Comparison of ENCODE assay signal across 20 mouse cellular contexts in genomic region chr10:44499897-44500519, GRCm38 (mm10). TPM values are rescaled to one million over a fixed set of nuclear protein-coding genes. Genes with fewer than 3 reads are reported as not detected.
A peak's percentile ranks its signal among the peaks of the same experiment; 100 is the strongest.
DNase-seq lines count a peak whose midpoint lies in the region; ATAC-seq and TF ChIP-seq lines count a peak whose summit lies in the region.
"Had no signal": no experiment of that assay in that cellular context is flagged by ENCODE, and none has a peak within 500 bp of the region (broad histone marks: within the 10 kb centered on the region; RNA-seq: fewer than 3 reads in every experiment).

No protein-coding gene starts in this region.

- no peak for ATAC-seq in kidney, embryonic 16.5 days (ENCODE audit: low FRiP score, low TSS enrichment)
- peak; percentile 31; the same call in 1 of the 2 replicates for ATAC-seq in intestine, embryonic 16.5 days
- no peak for ATAC-seq in hindbrain, embryonic 13.5 days (ENCODE audit: low FRiP score)
- ATAC-seq: activated CD4-positive, CD25-positive, alpha-beta regulatory T cell, adult 4 months; Patski had no signal

- H3K27ac ChIP-seq in kidney, embryonic 16.5 days (ENCODE audit: low read length) = no peak overlapping the region
- no peak overlapping the region for H3K27ac ChIP-seq in CH12.LX (ENCODE audit: insufficient read depth, low read depth)
- H3K27ac ChIP-seq in intestine, embryonic 16.5 days (ENCODE audit: low read length) = peak overlapping the region; percentile 7; the same call in 1 of the 2 replicates
- no peak overlapping the region for H3K27ac ChIP-seq in hindbrain, embryonic 13.5 days
- H3K27ac ChIP-seq: embryonic facial prominence, embryonic 15.5 days had no signal

- peaks cover 6% of the 10 kb centered on the region for H3K4me1 ChIP-seq in kidney, embryonic 16.5 days (ENCODE audit: insufficient read depth, low read length)
- peaks cover 7 to 10% of the 10 kb centered on the region in 2 experiments for H3K4me1 ChIP-seq in CH12.LX (ENCODE audit: control insufficient read depth in 1 of 2, insufficient read depth in 2 of 2)
- peaks cover 9% of the 10 kb centered on the region for H3K4me1 ChIP-seq in intestine, embryonic 16.5 days (ENCODE audit: control insufficient read depth, insufficient read depth, low read length)
- H3K4me1 ChIP-seq in hindbrain, embryonic 13.5 days (replicated peaks) = no peaks in the 10 kb centered on the region
- H3K4me1 ChIP-seq: embryonic facial prominence, embryonic 15.5 days had no signal

- dilution Hi-C loops in CH12.LX (cut with MboI; ENCODE audit: extremely low pct_ligation_motif_present, extremely low pct_unique_long_range_greater_than_20kb, low sequenced_read_pairs) = no loop called here

- in situ Hi-C loops in CH12.LX (cut with MboI; ENCODE audit: low pct_ligation_motif_present, low pct_unique_long_range_greater_than_20kb, low sequenced_read_pairs) = no loop called here

- no peak overlapping the region for H3K9ac ChIP-seq in kidney, embryonic 16.5 days (replicated peaks; ENCODE audit: low read length)
- no peak overlapping the region for H3K9ac ChIP-seq in CH12.LX (ENCODE audit: insufficient read depth, low read depth)
- no peak overlapping the region for H3K9ac ChIP-seq in intestine, embryonic 16.5 days (ENCODE audit: low read depth, low read length)
- no peak overlapping the region for H3K9ac ChIP-seq in hindbrain, embryonic 13.5 days
- H3K9ac ChIP-seq: embryonic facial prominence, embryonic 15.5 days had no signal

- 18% methylated on average over 15 of the region's 15 CpGs for WGBS in kidney, embryonic 16.5 days
- WGBS in intestine, embryonic 16.5 days = 29% methylated on average over 15 of the region's 15 CpGs
- WGBS in hindbrain, embryonic 13.5 days = 80% methylated on average over 15 of the region's 15 CpGs

- TF ChIP-seq POLR2A in CH12.LX (IDR thresholded peaks at IDR 0.05; ENCODE audit: low read depth, low read length) = no peak

- no peaks in the 10 kb centered on the region for H3K79me2 ChIP-seq in CH12.LX (replicated peaks; ENCODE audit: control insufficient read depth, extremely low read depth, insufficient read depth, poor library complexity, severe bottlenecking)

- H3K27me3 ChIP-seq in kidney, embryonic 16.5 days (ENCODE audit: insufficient read depth, low read length) = no peaks in the 10 kb centered on the region; the same call in 1 of the 2 replicates
- no peaks in the 10 kb centered on the region for H3K27me3 ChIP-seq in CH12.LX (replicated peaks)
- no peaks in the 10 kb centered on the region for H3K27me3 ChIP-seq in intestine, embryonic 16.5 days (replicated peaks; ENCODE audit: control insufficient read depth, insufficient read depth, low read length)
- H3K27me3 ChIP-seq in hindbrain, embryonic 13.5 days = no peaks in the 10 kb centered on the region
- H3K27me3 ChIP-seq: embryonic facial prominence, embryonic 15.5 days had no signal

- no peak for TF ChIP-seq EP300 in CH12.LX (IDR thresholded peaks at IDR 0.05; ENCODE audit: low read length)

- H3K36me3 ChIP-seq in kidney, embryonic 16.5 days (ENCODE audit: insufficient read depth, low read length) = no peaks in the 10 kb centered on the region
- H3K36me3 ChIP-seq in CH12.LX (replicated peaks in 1 of 2; ENCODE audit: control insufficient read depth in 1 of 2, insufficient read depth in 1 of 2, low read length in 1 of 2) = no peaks in the 10 kb centered on the region
- H3K36me3 ChIP-seq in intestine, embryonic 16.5 days (ENCODE audit: control insufficient read depth, insufficient read depth, low read length) = no peaks in the 10 kb centered on the region
- no peaks in the 10 kb centered on the region for H3K36me3 ChIP-seq in hindbrain, embryonic 13.5 days
- H3K36me3 ChIP-seq: embryonic facial prominence, embryonic 15.5 days had no signal

- TF ChIP-seq CTCF in CH12.LX (conservative IDR thresholded peaks at IDR 0.05 in 1 of 2, IDR thresholded peaks at IDR 0.05 in 1 of 2; ENCODE audit: low read depth in 2 of 2, low read length in 2 of 2) = no peak

- no peak for TF ChIP-seq RAD21 in CH12.LX (IDR thresholded peaks at IDR 0.05; ENCODE audit: low read depth, low read length)

- H3K9me3 ChIP-seq in kidney, embryonic 16.5 days (ENCODE audit: low read length) = no peaks in the 10 kb centered on the region
- H3K9me3 ChIP-seq in CH12.LX (replicated peaks; ENCODE audit: low read length) = no peaks in the 10 kb centered on the region
- H3K9me3 ChIP-seq in intestine, embryonic 16.5 days (ENCODE audit: control insufficient read depth, low read length) = no peaks in the 10 kb centered on the region
- H3K9me3 ChIP-seq in hindbrain, embryonic 13.5 days = no peaks in the 10 kb centered on the region
- H3K9me3 ChIP-seq: embryonic facial prominence, embryonic 15.5 days had no signal

- no peak for DNase-seq in kidney, postnatal 14 days
- DNase-seq in CH12.LX (ENCODE audit: extremely low read depth) = no peak
- peak; percentile 44 for DNase-seq in mesoderm, embryonic 11.5 days (ENCODE audit: low read depth, low spot score)
- no peak for DNase-seq in Muller cell, postnatal 12 days (ENCODE audit: inconsistent ontology term)
- no peak for DNase-seq in adrenal gland, adult 8-10 months
- DNase-seq: adrenal gland, postnatal 36 days; cerebellum, adult 8-10 months; gastrocnemius, postnatal 36 days; kidney, adult 18-20 months; lung, postnatal 14 days; retina, postnatal 1 day; right cerebral cortex, postnatal 4 days; thymus, adult 18-20 months had no signal

- peak overlapping the region; percentile 25 for H3K4me3 ChIP-seq in kidney, embryonic 16.5 days (ENCODE audit: low read length)
- no peak overlapping the region for H3K4me3 ChIP-seq in CH12.LX (replicated peaks in 1 of 3; ENCODE audit: low read depth in 2 of 3, low read length in 2 of 3, poor library complexity in 1 of 3)
- H3K4me3 ChIP-seq in intestine, embryonic 16.5 days (ENCODE audit: low read length) = no peak overlapping the region
- H3K4me3 ChIP-seq in hindbrain, embryonic 13.5 days = no peak overlapping the region
- H3K4me3 ChIP-seq: embryonic facial prominence, embryonic 15.5 days had no signal

- H3K4me2 ChIP-seq in kidney, embryonic 16.5 days (replicated peaks; ENCODE audit: low read depth, low read length) = peak overlapping the region; percentile 51
- H3K4me2 ChIP-seq in CH12.LX (ENCODE audit: insufficient read depth, low read depth, poor library complexity, severe bottlenecking) = peak overlapping the region; percentile 33; the same call in 1 of the 2 replicates
- peak overlapping the region; percentile 13 for H3K4me2 ChIP-seq in intestine, embryonic 16.5 days (ENCODE audit: low read depth, low read length)
- no peak overlapping the region for H3K4me2 ChIP-seq in hindbrain, embryonic 13.5 days
- H3K4me2 ChIP-seq: embryonic facial prominence, embryonic 15.5 days; midbrain, embryonic 11.5 days had no signal

TF ChIP-seq in CH12.LX, 34 proteins besides CTCF, POLR2A, EP300 and RAD21:
- TF ChIP-seq MAZ (IDR thresholded peaks at IDR 0.05; ENCODE audit: low read depth, low read length) (no peak), MAX (IDR thresholded peaks at IDR 0.05; ENCODE audit: low read length) (peak; percentile 90), ZMIZ1 (IDR thresholded peaks at IDR 0.05; ENCODE audit: low read depth, low read length) (no peak), KAT2A (IDR thresholded peaks at IDR 0.05; ENCODE audit: insufficient replicate concordance, low read length) (no peak), BHLHE40 (IDR thresholded peaks at IDR 0.05; ENCODE audit: low read depth, low read length) (peak; percentile 79), MYC (IDR thresholded peaks at IDR 0.05; ENCODE audit: low read depth, low read length) (peak; percentile 82), TCF12 (IDR thresholded peaks at IDR 0.05; ENCODE audit: low read depth, low read length) (no peak)

RNA-seq across cellular contexts. Expression of gene Prdm1, which starts 28.3 kb away (rescaled TPM):
- 2.8 and 2.9 TPM in 2 replicates for polyA plus RNA-seq in kidney, embryonic 16.5 days (2015; fragmentation: Nextera tagmentation; extraction: Ambion mirVana)
- total RNA-seq in CH12.LX (2012; rRNA removed) (8.0 and 10.9 TPM in 2 replicates), CH12.LX (2014; rRNA removed) (4.5 and 4.7 TPM in 2 replicates)
- 12.5 and 13.6 TPM in 2 replicates for polyA plus RNA-seq in CH12.LX (2012; ENCODE audit: insufficient read length, low read depth)
- 22.1 and 28.4 TPM in 2 replicates for polyA plus RNA-seq in intestine, embryonic 16.5 days (2015; fragmentation: Nextera tagmentation; extraction: Ambion mirVana)
- 1 to 10 TPM; 2.2 to 7.7 (median 5.6) TPM for total RNA-seq in adrenal gland, adult 8-10 months (2022)
- 0.47 and 0.75 TPM in 2 replicates for polyA plus RNA-seq in hindbrain, embryonic 13.5 days (2015; fragmentation: Nextera tagmentation; extraction: Ambion mirVana)
